Mouse (Mus musculus) intestine, embryonic 15.5 days (tissue): ENCODE measurements around the gene Plekhm1. TPM values are rescaled to one million over a fixed set of nuclear protein-coding genes. Genes with fewer than 3 reads are reported as not detected.

Experiments used
- ATAC-seq: fragments of 200-750 bp; cut with Nextera tagmentation; 2 replicates; pipeline ENCODE4 v1.8.0; 2017; ENCODE audit warnings: moderate TSS enrichment, moderate library complexity
- H3K27ac ChIP-seq: fragments of 300-500 bp; sonication (generic); 2 replicates; pipeline ENCODE4 v1.5.1; 2015; ENCODE audit warnings: mild to moderate bottlenecking, inconsistent platforms
- H3K27me3 ChIP-seq: fragments of 300-500 bp; sonication (generic); replicated peaks from 2 replicates; pipeline ENCODE4 v1.6.1; 2015; ENCODE audit warnings: inconsistent platforms
- H3K36me3 ChIP-seq: fragments of 300-500 bp; sonication (generic); 2 replicates; pipeline ENCODE4 v1.6.1; 2015; ENCODE audit warnings: inconsistent platforms
- H3K4me1 ChIP-seq: fragments of 300-500 bp; sonication (generic); replicated peaks from 2 replicates; pipeline ENCODE4 v1.6.1; 2015; ENCODE audit warnings: inconsistent platforms
- H3K4me2 ChIP-seq: fragments of 300-500 bp; sonication (generic); replicated peaks from 2 replicates; pipeline ENCODE4 v1.6.1; 2015; ENCODE audit warnings: mild to moderate bottlenecking, inconsistent platforms
- H3K4me3 ChIP-seq: fragments of 300-500 bp; sonication (generic); replicated peaks from 2 replicates; pipeline ENCODE4 v1.5.1; 2015; ENCODE audit warnings: inconsistent platforms
- H3K9ac ChIP-seq: fragments of 300-500 bp; sonication (generic); 2 replicates; pipeline ENCODE4 v1.6.1; 2015; ENCODE audit warnings: inconsistent platforms
- H3K9me3 ChIP-seq: fragments of 300-500 bp; sonication (generic); 2 replicates; pipeline ENCODE4 v1.6.1; 2016; ENCODE audit warnings: inconsistent platforms
- WGBS: fragments of 180-500 bp; shearing (Covaris S2); methylation state at CpG from one replicate; pipeline ENCODE4 v1.1.7; 2015; 5-methylcytosine and 5-hydroxymethylcytosine counted together
- polyA plus RNA-seq: library from polyadenylated mRNA; unstranded; fragments of >200 nt; fragmentation: Nextera tagmentation; extraction: Ambion mirVana; gene quantifications from 2 replicates; pipeline ENCODE4 v1.2.1, GENCODE M21; 2015

Gene Plekhm1
- polyA plus RNA-seq, 1 experiment from 2014 or later = 5.6 TPM

DNA sequence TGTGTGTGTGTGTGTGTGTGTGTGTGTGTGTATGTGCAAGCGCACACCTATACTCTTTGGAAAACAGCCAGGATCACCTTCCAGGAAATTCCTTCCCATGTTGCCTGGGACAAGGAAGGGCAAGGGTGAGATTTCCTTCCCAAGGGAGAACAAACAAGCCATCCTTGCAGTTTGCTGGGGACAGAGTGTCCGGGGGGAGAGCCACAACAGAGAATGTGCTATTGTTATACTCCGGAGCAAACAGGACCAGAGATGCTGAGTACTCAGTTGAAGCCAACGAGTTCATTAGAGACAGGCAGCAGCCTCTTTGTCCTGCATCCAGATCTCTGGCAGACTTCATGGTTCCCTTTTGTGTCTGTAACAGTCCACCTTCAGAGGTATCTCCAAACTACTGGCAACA lies 54.2 kb downstream of the Plekhm1 start:
- H3K4me3 ChIP-seq = no peak overlapping the region
- 64% methylated on average over 4 of the region's 4 CpGs for WGBS
- no peak for ATAC-seq
- H3K27ac ChIP-seq = peak overlapping the region; percentile 44; the same call in 1 of the 2 replicates
- H3K9ac ChIP-seq = no peak overlapping the region
- peaks cover 27% of the 10 kb centered on the region for H3K27me3 ChIP-seq
- H3K4me1 ChIP-seq = peaks cover 50% of the 10 kb centered on the region
- H3K9me3 ChIP-seq = no peaks in the 10 kb centered on the region
- 0 out of 2 replicates have a peak overlapping the region, but pooled peaks have one; percentile 90 for H3K4me2 ChIP-seq
- H3K36me3 ChIP-seq = no peaks in the 10 kb centered on the region

DNA sequence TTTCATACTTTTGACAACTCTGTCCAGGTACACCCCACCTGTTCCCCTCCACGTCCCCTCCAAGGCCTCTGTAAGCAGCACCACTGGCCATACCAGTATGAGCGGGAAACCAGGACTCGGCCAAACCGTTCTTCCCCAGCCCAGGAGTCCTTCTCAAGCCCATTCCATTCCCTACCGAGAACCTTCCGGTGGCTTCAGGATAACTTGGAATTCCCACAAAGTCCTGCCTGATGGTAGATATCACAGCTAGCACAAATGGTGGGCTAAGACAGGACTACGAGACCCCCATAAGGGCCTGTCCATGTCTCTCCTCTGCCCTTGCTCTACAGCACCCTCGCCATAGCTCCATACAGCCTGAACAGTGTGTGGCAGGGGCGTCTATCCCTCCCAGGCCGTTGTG lies 54.8 kb downstream of the Plekhm1 start:
- no peak overlapping the region for H3K4me3 ChIP-seq
- no peak for ATAC-seq
- no peaks in the 10 kb centered on the region for H3K9me3 ChIP-seq
- 91% methylated on average over 10 of the region's 10 CpGs for WGBS
- peaks cover 23% of the 10 kb centered on the region for H3K27me3 ChIP-seq
- H3K27ac ChIP-seq = 0 out of 2 replicates have a peak overlapping the region, but pooled peaks have one; percentile 32
- peaks cover 44% of the 10 kb centered on the region for H3K4me1 ChIP-seq
- peak overlapping the region; percentile 44; the same call in 1 of the 2 replicates for H3K4me2 ChIP-seq
- H3K9ac ChIP-seq = no peak overlapping the region
- 0 out of 2 replicates have a peak, but pooled peaks cover 4% of the 10 kb centered on the region for H3K36me3 ChIP-seq

DNA sequence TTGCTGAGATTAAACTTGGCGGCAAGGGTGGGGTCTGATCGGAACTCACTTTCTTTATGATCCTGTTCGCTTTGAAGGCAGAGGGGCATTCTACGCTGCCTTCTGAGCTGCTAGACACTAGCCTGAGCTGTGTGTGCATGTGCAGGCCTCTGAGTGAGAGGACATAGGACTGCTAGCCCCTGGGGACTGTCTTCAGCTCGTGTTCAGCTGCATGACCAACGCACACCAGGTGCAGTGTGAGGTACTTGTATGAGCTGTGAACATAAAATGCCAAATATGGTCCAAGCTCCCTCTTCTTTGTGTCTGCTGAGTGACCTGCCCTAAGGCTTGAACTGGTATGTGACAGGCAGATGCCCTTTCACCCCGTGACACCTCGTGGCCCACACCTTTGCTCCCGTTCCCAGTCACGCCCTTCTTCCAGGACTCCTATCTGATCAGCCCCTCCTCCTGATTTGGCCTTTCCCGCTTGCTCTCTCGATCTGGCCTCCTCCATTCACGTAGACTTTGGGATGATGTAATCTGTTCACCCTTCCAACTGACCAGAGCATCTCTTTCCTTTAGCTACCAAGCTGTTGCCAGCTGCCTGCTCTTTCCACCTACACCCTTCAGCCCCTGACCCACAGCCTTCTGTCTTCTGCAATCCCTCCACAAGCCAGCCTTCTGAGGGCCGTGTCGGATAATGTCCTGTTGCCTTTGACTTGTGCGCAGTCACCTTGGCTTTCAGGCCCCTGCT lies 55.4 kb downstream of the Plekhm1 start:
- 66% methylated on average over 16 of the region's 16 CpGs for WGBS
- Histone ChIP-seq H3K36me3 (0 out of 2 replicates have a peak, but pooled peaks cover 7% of the 10 kb centered on the region), H3K27me3 (peaks cover 17% of the 10 kb centered on the region), H3K4me2 (peak overlapping the region; percentile 44), H3K9ac (peak overlapping the region; percentile 29; the same call in 1 of the 2 replicates), H3K4me1 (peaks cover 38% of the 10 kb centered on the region), H3K9me3 (no peaks in the 10 kb centered on the region), H3K27ac (peak overlapping the region; percentile 88), H3K4me3 (0 out of 2 replicates have a peak overlapping the region, but pooled peaks have one; percentile 39)
- no peak for ATAC-seq

DNA sequence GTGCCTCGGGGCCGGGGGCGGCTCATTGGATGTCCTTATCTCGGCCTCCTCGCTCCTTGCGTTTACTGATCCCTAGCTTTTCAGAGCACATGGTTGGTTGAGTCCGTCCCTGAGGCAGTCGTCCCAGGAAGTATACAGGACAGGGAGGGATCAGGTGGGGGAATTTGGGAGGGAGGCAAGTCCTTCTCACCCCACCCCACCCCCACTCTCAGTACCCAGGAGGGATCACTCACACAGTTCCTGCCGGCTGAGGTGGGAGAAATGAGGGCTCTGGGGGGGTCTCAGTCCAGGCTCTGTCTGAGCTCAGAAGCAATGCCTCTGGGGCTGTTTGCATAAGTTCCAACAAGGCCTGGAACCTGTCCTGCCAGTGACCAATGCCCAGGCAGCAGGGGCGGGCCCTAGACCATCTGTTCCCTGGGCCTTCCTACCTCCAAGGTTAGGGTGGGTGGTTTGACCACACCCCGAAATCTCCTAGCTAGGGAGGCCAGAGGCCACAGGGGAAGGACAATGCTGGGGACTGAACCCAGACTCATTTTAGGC lies 56.4 kb downstream of the Plekhm1 start:
- H3K9ac ChIP-seq = peak overlapping the region; percentile 49
- ATAC-seq = peak; percentile 78
- H3K4me1 ChIP-seq = peaks cover 30% of the 10 kb centered on the region; the same call in 1 of the 2 replicates
- peak overlapping the region; percentile 88 for H3K27ac ChIP-seq
- H3K9me3 ChIP-seq = no peaks in the 10 kb centered on the region
- peak overlapping the region; percentile 39 for H3K4me3 ChIP-seq
- H3K4me2 ChIP-seq = peak overlapping the region; percentile 44
- H3K27me3 ChIP-seq = peaks cover 11% of the 10 kb centered on the region
- 18% methylated on average over 11 of the region's 11 CpGs for WGBS
- H3K36me3 ChIP-seq = 0 out of 2 replicates have a peak, but pooled peaks cover 7% of the 10 kb centered on the region

DNA sequence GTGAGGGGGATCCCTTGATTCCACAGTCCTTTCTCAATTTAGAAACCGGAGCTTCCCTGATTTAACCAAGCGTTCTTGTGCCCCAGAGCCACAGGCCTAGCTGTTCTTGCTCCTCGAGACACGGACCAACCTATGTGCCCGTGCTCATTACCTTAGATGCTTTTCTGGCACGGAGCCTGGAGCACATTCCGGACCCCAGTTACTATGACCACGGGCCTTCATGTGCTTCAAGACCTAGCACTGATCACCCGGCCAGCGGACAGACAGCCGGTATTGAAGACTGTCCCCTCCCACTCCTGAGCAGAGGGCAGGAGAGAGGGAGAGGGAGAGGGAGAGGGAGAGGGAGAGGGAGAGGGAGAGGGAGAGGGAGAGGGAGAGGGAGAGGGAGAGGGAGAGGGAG lies 57.2 kb downstream of the Plekhm1 start:
- H3K4me2 ChIP-seq = peak overlapping the region; percentile 50
- 0 out of 2 replicates have a peak, but pooled peaks have one; percentile 26 for ATAC-seq
- H3K27ac ChIP-seq = peak overlapping the region; percentile 13; the same call in 1 of the 2 replicates
- H3K36me3 ChIP-seq = 0 out of 2 replicates have a peak, but pooled peaks cover 7% of the 10 kb centered on the region
- H3K9me3 ChIP-seq = no peaks in the 10 kb centered on the region
- H3K9ac ChIP-seq = peak overlapping the region; percentile 50
- peak overlapping the region; percentile 39 for H3K4me3 ChIP-seq
- peaks cover 10% of the 10 kb centered on the region for H3K27me3 ChIP-seq
- 20% methylated on average over 11 of the region's 11 CpGs for WGBS
- H3K4me1 ChIP-seq = peaks cover 23% of the 10 kb centered on the region; the same call in 1 of the 2 replicates

DNA sequence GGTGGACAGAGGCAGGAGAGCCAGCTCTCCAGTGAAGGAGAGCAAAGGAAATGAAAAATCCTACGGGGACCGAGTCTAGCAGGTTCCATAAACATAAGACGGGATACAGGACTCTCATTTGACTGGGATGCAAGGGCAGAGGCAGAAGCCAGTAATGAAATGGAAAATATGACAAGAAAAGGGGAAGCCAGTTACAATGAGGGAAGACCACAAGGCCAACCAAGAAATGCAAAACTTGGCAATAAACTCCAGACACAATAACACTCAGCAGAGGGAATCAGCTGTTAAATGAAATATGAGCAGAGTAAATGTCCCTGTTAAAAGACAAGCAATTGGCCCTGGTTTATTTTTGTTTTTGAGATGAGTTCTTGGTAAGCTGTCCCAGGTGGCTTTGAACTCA lies 58.5 kb downstream of the Plekhm1 start:
- Histone ChIP-seq H3K4me3 (peak overlapping the region; percentile 39; the same call in 1 of the 2 replicates), H3K4me1 (peaks cover 20% of the 10 kb centered on the region; the same call in 1 of the 2 replicates), H3K27ac (no peak overlapping the region), H3K9me3 (no peaks in the 10 kb centered on the region), H3K36me3 (0 out of 2 replicates have a peak, but pooled peaks cover 7% of the 10 kb centered on the region), H3K9ac (no peak overlapping the region), H3K4me2 (peak overlapping the region; percentile 50), H3K27me3 (0 out of 2 replicates have a peak, but pooled peaks cover 7% of the 10 kb centered on the region)
- WGBS = 51% methylated on average over 3 of the region's 3 CpGs
- ATAC-seq = no peak

DNA sequence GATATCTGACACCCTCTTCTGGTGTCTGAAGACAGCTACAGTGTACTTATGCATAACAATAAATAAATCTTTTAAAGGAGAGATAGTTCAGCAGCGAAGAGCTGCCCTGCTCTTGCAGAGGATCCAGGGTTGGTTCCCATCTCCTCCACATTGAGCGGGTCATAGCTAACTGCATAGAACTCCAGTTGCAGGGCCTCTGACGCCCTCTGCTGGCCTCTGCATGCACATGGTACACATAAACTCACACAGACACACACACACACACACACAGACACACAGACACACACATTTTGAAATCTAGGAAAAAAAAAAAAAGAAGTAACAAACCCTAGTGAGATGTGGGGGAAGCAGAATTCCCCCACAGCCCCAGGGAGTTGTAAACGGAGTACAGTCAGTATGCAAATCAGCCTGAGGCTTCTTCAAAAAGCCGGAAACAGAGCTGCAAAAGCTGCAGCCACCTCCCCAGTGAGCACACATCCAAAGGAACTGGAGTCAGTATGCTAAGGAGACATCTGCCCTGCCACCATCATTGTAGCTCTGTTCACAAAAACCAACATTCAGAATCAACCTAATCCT lies 60.2 kb downstream of the Plekhm1 start:
- no peak for ATAC-seq
- H3K27ac ChIP-seq = no peak overlapping the region
- WGBS = 89% methylated on average over 5 of the region's 5 CpGs

DNA sequence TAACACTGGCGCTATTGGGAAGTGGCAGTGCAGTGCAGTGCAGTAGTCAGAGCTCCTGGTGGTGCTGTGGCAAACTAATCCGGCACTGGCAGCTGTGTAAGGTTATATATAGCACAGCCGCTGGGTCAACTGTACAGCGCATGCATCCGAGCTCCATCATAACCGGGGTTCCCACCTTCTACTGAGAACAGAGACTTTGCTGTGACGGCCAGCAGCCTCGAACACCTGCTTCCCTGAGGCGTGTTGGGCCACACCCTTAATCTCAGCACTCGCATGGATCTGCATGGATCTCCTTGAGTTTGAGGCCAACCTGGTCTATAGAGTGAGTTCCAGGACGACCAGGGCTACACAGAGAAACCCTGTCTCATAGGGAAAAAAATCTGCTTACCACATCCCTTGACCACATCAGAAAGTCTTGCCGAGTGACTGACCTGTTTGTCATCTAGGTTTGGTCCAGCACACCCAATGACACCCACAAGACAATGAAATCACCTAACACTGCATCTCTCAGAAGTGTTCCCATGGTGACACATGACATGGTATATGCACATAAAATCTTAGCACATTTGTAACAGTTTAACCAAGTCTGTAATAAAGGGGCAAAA lies 61.7 kb downstream of the Plekhm1 start:
- no peak for ATAC-seq
- no peak overlapping the region for H3K27ac ChIP-seq
- no peak overlapping the region for H3K4me3 ChIP-seq
- H3K4me2 ChIP-seq = no peak overlapping the region
- peaks cover 10% of the 10 kb centered on the region for H3K4me1 ChIP-seq
- no peak overlapping the region for H3K9ac ChIP-seq
- 0 out of 2 replicates have a peak, but pooled peaks cover 7% of the 10 kb centered on the region for H3K36me3 ChIP-seq
- no peaks in the 10 kb centered on the region for H3K9me3 ChIP-seq
- H3K27me3 ChIP-seq = no peaks in the 10 kb centered on the region
- 82% methylated on average over 12 of the region's 12 CpGs for WGBS

More for the DNA sequence above, 60.2 kb downstream of the Plekhm1 start:
- H3K4me2 ChIP-seq = no peak overlapping the region
- H3K4me1 ChIP-seq = peaks cover 9% of the 10 kb centered on the region; the same call in 1 of the 2 replicates
- H3K9me3 ChIP-seq = no peaks in the 10 kb centered on the region
- H3K27me3 ChIP-seq = no peaks in the 10 kb centered on the region
- H3K9ac ChIP-seq = no peak overlapping the region
- no peak overlapping the region for H3K4me3 ChIP-seq
- H3K36me3 ChIP-seq = 0 out of 2 replicates have a peak, but pooled peaks cover 7% of the 10 kb centered on the region

DNA sequence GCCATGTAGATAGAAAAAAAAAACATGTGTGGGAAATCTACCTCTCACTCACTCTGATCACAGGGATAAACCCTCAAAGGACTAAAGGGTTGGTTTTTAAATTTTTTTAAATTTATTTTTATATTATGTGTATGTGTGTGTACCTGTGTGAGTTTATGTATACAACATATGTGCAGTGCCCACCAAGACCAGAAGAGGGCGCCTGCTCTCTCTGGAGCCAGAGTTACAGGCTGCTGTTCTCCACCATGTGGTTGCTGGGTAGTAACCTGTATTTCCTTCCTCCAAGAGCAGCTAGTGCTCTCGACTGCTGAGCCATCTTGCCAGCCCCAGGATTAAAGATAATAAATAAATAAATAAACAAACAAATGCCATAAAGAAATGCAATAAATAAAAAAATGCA lies 62.8 kb downstream of the Plekhm1 start:
- H3K4me2 ChIP-seq = no peak overlapping the region
- H3K27me3 ChIP-seq = no peaks in the 10 kb centered on the region
- no peak overlapping the region for H3K27ac ChIP-seq
- no peak for ATAC-seq
- 0 out of 2 replicates have a peak, but pooled peaks cover 7% of the 10 kb centered on the region for H3K36me3 ChIP-seq
- peaks cover 16% of the 10 kb centered on the region for H3K4me1 ChIP-seq
- WGBS = 77% methylated on average over 2 of the region's 2 CpGs
- no peak overlapping the region for H3K9ac ChIP-seq
- H3K9me3 ChIP-seq = no peaks in the 10 kb centered on the region
- H3K4me3 ChIP-seq = no peak overlapping the region

DNA sequence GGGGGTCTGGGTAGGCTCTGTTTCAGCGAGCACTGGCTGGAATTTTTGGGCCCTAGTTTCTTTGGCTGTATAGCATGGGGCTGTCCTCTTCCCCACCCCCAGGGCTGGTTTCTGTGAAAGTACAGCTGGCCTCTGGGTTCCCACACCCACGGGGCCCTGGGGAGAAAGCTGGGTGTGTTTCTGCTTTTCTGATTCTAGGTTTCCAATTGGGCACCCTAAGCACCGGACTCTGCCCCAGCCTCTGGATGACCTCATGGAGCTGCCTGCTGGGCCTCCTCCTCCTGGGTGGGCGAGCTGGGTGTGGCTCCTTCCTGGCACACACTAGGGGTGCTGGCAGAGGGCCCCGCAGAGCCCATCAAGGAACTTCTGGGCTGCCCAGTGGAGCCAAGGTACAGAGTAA lies 65.8 kb downstream of the Plekhm1 start:
- Histone ChIP-seq H3K36me3 (no peaks in the 10 kb centered on the region), H3K4me2 (peak overlapping the region; percentile 34), H3K9ac (peak overlapping the region; percentile 3; the same call in 1 of the 2 replicates), H3K27ac (peak overlapping the region; percentile 79), H3K4me1 (peaks cover 21% of the 10 kb centered on the region), H3K9me3 (no peaks in the 10 kb centered on the region), H3K27me3 (no peaks in the 10 kb centered on the region), H3K4me3 (no peak overlapping the region)
- peak; percentile 90 for ATAC-seq
- WGBS = 34% methylated on average over 5 of the region's 5 CpGs

DNA sequence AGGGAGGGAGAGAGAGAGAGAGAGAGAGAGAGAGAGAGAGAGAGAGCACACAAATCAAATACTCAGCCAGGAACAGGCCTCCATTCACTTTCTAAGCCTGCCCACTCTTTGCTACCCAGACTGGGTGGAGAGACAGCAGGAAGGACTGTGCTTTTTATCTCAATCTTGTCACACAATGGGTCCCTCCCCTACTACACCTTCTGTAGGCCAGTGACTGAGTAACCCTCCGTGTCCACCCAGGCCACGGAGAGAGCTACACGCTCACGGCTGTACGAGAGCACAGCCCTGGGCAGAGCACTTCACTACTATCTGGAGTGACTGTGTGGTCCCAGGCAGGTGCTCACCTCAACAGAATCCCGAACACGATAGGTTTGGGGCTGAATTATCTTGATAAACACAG lies 66.3 kb downstream of the Plekhm1 start:
- 34% methylated on average over 7 of the region's 7 CpGs for WGBS
- peak overlapping the region; percentile 79 for H3K27ac ChIP-seq

More for the DNA sequence above, 66.3 kb downstream of the Plekhm1 start:
- peak overlapping the region; percentile 34 for H3K4me2 ChIP-seq
- no peaks in the 10 kb centered on the region for H3K27me3 ChIP-seq
- H3K36me3 ChIP-seq = no peaks in the 10 kb centered on the region
- H3K9ac ChIP-seq = no peak overlapping the region
- no peaks in the 10 kb centered on the region for H3K9me3 ChIP-seq
- H3K4me3 ChIP-seq = no peak overlapping the region
- H3K4me1 ChIP-seq = peaks cover 21% of the 10 kb centered on the region
- peak; percentile 66 for ATAC-seq
